ENCODE assay signal across 11 mouse cellular contexts in genomic region chr3:149038771-149039170, GRCm38 (mm10). TPM values are rescaled to one million over a fixed set of nuclear protein-coding genes. Genes with fewer than 3 reads are reported as not detected.
DNase-seq lines count a peak whose midpoint lies in the region; ATAC-seq lines count a peak whose summit lies in the region.
"Had no signal": no experiment of that assay in that cellular context is flagged by ENCODE, and none has a peak within 500 bp of the region (broad histone marks: within the 10 kb centered on the region; RNA-seq: fewer than 3 reads in every experiment).

No protein-coding gene starts in this region.

- no peak overlapping the region for H3K27ac ChIP-seq in heart, embryonic 11.5 days (ENCODE audit: low read depth, low read length)
- H3K27ac ChIP-seq in intestine, embryonic 16.5 days (ENCODE audit: low read length) = peak overlapping the region; percentile 48; the same call in 1 of the 2 replicates
- H3K27ac ChIP-seq: hindbrain, postnatal 0 days had no signal

- ATAC-seq in heart, embryonic 11.5 days (replicated peaks; ENCODE audit: insufficient number of reproducible peaks, low FRiP score, low TSS enrichment) = no peak
- ATAC-seq in intestine, embryonic 16.5 days = no peak
- ATAC-seq in erythroid progenitor cell, adult 5-6 weeks (replicated peaks; ENCODE audit: low FRiP score, poor library complexity, severe bottlenecking) = no peak
- ATAC-seq: hindbrain, postnatal 0 days had no signal

- intact Hi-C loops in left cerebral cortex, postnatal 36 days (cut with DNase I) = no loop called here

- DNase-seq in heart, adult 11 months = peak; percentile 93
- DNase-seq in 3134 (ENCODE audit: extremely low read depth, insufficient read length, low spot score) = peak; percentile 51
- peak; percentile 42 to 63 for DNase-seq in heart, adult 18-20 months
- DNase-seq in adrenal gland, postnatal 36 days = no peak
- DNase-seq in left cerebral cortex, postnatal 36 days (ENCODE audit: low spot score in 2 of 2) = no peak
- DNase-seq: cerebellum, postnatal 10 days; gastrocnemius, postnatal 14 days had no signal

- no peaks in the 10 kb centered on the region for H3K36me3 ChIP-seq in heart, embryonic 11.5 days (ENCODE audit: control insufficient read depth, insufficient read depth, low read length)
- H3K36me3 ChIP-seq in intestine, embryonic 16.5 days (ENCODE audit: control insufficient read depth, insufficient read depth, low read length) = no peaks in the 10 kb centered on the region

- H3K27me3 ChIP-seq in heart, embryonic 11.5 days (ENCODE audit: control insufficient read depth, insufficient read depth, low read length) = no peaks in the 10 kb centered on the region
- H3K27me3 ChIP-seq in intestine, embryonic 16.5 days (replicated peaks; ENCODE audit: control insufficient read depth, insufficient read depth, low read length) = no peaks in the 10 kb centered on the region

- WGBS in heart, embryonic 11.5 days (ENCODE audit: insufficient replicate concordance) = 40% methylated on average over 4 of the region's 4 CpGs
- 48% methylated on average over 4 of the region's 4 CpGs for WGBS in intestine, embryonic 16.5 days

- H3K9me3 ChIP-seq in heart, embryonic 11.5 days (replicated peaks; ENCODE audit: control insufficient read depth, low read length) = no peaks in the 10 kb centered on the region
- H3K9me3 ChIP-seq in intestine, embryonic 16.5 days (ENCODE audit: control insufficient read depth, low read length) = no peaks in the 10 kb centered on the region

- H3K4me3 ChIP-seq in heart, embryonic 11.5 days (ENCODE audit: low read depth, low read length) = no peak overlapping the region
- no peak overlapping the region for H3K4me3 ChIP-seq in intestine, embryonic 16.5 days (ENCODE audit: low read length)

- H3K9ac ChIP-seq in heart, embryonic 11.5 days (ENCODE audit: low read depth, low read length) = no peak overlapping the region
- H3K9ac ChIP-seq in intestine, embryonic 16.5 days (ENCODE audit: low read depth, low read length) = no peak overlapping the region

- H3K4me2 ChIP-seq in heart, embryonic 11.5 days = no peak overlapping the region
- no peak overlapping the region for H3K4me2 ChIP-seq in intestine, embryonic 16.5 days (ENCODE audit: low read depth, low read length)

- no peaks in the 10 kb centered on the region; the same call in 1 of the 2 replicates for H3K4me1 ChIP-seq in heart, embryonic 11.5 days (ENCODE audit: control insufficient read depth, insufficient read depth, low read length)
- H3K4me1 ChIP-seq in intestine, embryonic 16.5 days (ENCODE audit: control insufficient read depth, insufficient read depth, low read length) = no peaks in the 10 kb centered on the region; the same call in 1 of the 2 replicates

RNA-seq across cellular contexts. Expression of gene Adgrl2, which starts 48.4 kb away (rescaled TPM):
- 37.3 and 38.7 TPM in 2 replicates for polyA plus RNA-seq in heart, embryonic 11.5 days (2014; fragmentation: Nextera tagmentation; extraction: Ambion mirVana)
- 10 to 100 TPM; 45.9 to 50.0 TPM for total RNA-seq in heart, adult 18-20 months (2021)
- polyA plus RNA-seq in intestine, embryonic 16.5 days (2015; fragmentation: Nextera tagmentation; extraction: Ambion mirVana) = 24.4 and 26.8 TPM in 2 replicates
- 10 to 100 TPM; 71.9 to 94.9 TPM for total RNA-seq in adrenal gland, postnatal 36 days (2021)
- 2.2 and 6.7 TPM in 2 replicates for total RNA-seq in erythroid progenitor cell, adult 5-6 weeks (2015; ENCODE audit: low replicate concordance)
- total RNA-seq in erythroid progenitor cell, adult 5-6 weeks (2017; ENCODE audit: low replicate concordance) = 1.2 and 1.8 TPM in 2 replicates
- 100 to 1,000 TPM; 123 to 129 TPM for total RNA-seq in left cerebral cortex, postnatal 36 days (2021)

Comparison
In these comparisons a context has a peak if more than half of its experiments do, and no peak if none do; other contexts are left out.
1. DNase-seq: peak in heart, adult 11 months (single experiment), 3134 (single experiment) and heart, adult 18-20 months (2 of 2); none in adrenal gland, postnatal 36 days (0 of 2) and left cerebral cortex, postnatal 36 days (0 of 2).
2. RNA of gene Adgrl2, which starts 48.4 kb away (total RNA-seq): 123 to 129 TPM in left cerebral cortex, postnatal 36 days, 71.9 to 94.9 TPM in adrenal gland, postnatal 36 days and 45.9 to 50.0 TPM in heart, adult 18-20 months; 1.2 to 6.7 TPM in erythroid progenitor cell, adult 5-6 weeks; every median in the first group is over 4 times any median in the second.